Mouse (Mus musculus) neural tube, embryonic 12.5 days (tissue): ENCODE measurements around the gene Fgfr2. TPM values are rescaled to one million over a fixed set of nuclear protein-coding genes. Genes with fewer than 3 reads are reported as not detected.
A peak's percentile ranks its signal among the peaks of the same experiment; 100 is the strongest.

Experiments used
- ATAC-seq: fragments of 200-750 bp; cut with Nextera tagmentation; 2 replicates; pipeline ENCODE4 v1.8.0; 2017; ENCODE audit warnings: low read depth, mild to moderate bottlenecking, moderate TSS enrichment, moderate library complexity; ENCODE audit not compliant: low FRiP score
- H3K27ac ChIP-seq: fragments of 300-500 bp; sonication (generic); 2 replicates; pipeline ENCODE4 v1.5.1; 2016
- H3K27me3 ChIP-seq: fragments of 300-500 bp; sonication (generic); replicated peaks from 2 replicates; pipeline ENCODE4 v1.6.1; 2016; ENCODE audit warnings: mild to moderate bottlenecking
- H3K36me3 ChIP-seq: fragments of 300-500 bp; sonication (generic); 2 replicates; pipeline ENCODE4 v1.6.1; 2016; ENCODE audit warnings: mild to moderate bottlenecking
- H3K4me1 ChIP-seq: fragments of 300-500 bp; sonication (generic); 2 replicates; pipeline ENCODE4 v1.6.1; 2016
- H3K4me2 ChIP-seq: fragments of 300-500 bp; sonication (generic); replicated peaks from 2 replicates; pipeline ENCODE4 v1.6.1; 2016; ENCODE audit warnings: mild to moderate bottlenecking
- H3K4me3 ChIP-seq: fragments of 300-500 bp; sonication (generic); 2 replicates; pipeline ENCODE4 v1.5.1; 2016
- H3K9ac ChIP-seq: fragments of 300-500 bp; sonication (generic); 2 replicates; pipeline ENCODE4 v1.6.1; 2016; ENCODE audit warnings: mild to moderate bottlenecking
- H3K9me3 ChIP-seq: fragments of 300-500 bp; sonication (generic); 2 replicates; pipeline ENCODE4 v1.6.1; 2016; ENCODE audit warnings: mild to moderate bottlenecking
- WGBS: fragments of 180-500 bp; shearing (Covaris S2); methylation state at CpG from one replicate; pipeline ENCODE4 v1.1.7; 2016; 5-methylcytosine and 5-hydroxymethylcytosine counted together
- polyA plus RNA-seq: library from polyadenylated mRNA; unstranded; fragments of >200 nt; fragmentation: Nextera tagmentation; extraction: Ambion mirVana; gene quantifications from 2 replicates; pipeline ENCODE4 v1.2.1, GENCODE M21; 2016

Fgfr2 gene
- polyA plus RNA-seq, 1 experiment from 2014 or later: 65.0 TPM

DNA sequence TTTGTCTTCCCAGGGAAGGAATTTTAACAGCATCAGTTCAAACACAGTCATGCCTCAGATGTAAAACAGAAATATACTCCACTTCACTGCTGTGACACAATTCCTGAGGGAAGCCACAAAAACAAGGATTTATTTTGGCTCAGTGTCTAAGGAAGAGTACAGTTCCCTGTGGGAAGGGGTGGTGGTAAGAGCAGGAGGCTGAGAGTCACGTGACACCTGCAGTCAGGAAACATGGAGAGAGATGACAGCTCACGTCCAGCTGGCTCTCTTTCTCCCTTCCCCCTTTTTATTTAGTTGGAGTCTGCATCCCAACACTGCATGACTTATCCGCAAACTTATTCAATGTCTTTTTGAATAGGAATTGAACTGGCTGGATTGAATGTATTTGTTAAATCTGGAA lies 1475.6 kb downstream of the Fgfr2 start:
- Histone ChIP-seq H3K4me2 (no peak overlapping the region), H3K9me3 (no peaks in the 10 kb centered on the region), H3K36me3 (no peaks in the 10 kb centered on the region), H3K9ac (no peak overlapping the region), H3K27ac (no peak overlapping the region), H3K4me3 (no peak overlapping the region), H3K4me1 (peaks cover 21% of the 10 kb centered on the region), H3K27me3 (peaks cover 48% of the 10 kb centered on the region)
- ATAC-seq: no peak
- WGBS: 53% methylated on average over 3 of the region's 3 CpGs

DNA sequence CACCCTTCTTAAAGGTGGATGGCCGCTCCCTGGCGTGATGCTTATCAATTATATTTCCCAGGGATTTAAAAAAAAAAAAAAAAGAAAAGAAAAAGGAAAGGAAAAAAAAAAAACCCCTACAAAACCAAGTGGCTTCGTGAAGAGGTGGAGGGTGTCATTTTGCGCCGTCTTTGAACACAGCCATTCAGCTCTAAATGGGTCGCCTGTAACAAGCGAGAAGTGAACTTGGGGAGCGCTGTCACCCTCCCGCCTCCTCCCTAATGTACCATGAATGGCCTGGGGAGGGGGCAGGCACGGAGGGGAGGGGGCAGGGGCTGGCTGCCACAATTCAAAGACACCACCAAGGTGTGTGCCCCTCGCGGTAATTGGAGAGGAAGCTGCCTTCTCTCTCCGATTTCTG lies 1478.6 kb downstream of the Fgfr2 start:
- Histone ChIP-seq H3K9ac (no peak overlapping the region), H3K4me1 (peaks cover 19% of the 10 kb centered on the region), H3K36me3 (no peaks in the 10 kb centered on the region), H3K4me2 (peak overlapping the region; percentile 45), H3K27me3 (peaks cover 61% of the 10 kb centered on the region), H3K4me3 (no peak overlapping the region), H3K9me3 (no peaks in the 10 kb centered on the region), H3K27ac (no peak overlapping the region)
- no peak for ATAC-seq
- 1% methylated on average over 13 of the region's 13 CpGs for WGBS

DNA sequence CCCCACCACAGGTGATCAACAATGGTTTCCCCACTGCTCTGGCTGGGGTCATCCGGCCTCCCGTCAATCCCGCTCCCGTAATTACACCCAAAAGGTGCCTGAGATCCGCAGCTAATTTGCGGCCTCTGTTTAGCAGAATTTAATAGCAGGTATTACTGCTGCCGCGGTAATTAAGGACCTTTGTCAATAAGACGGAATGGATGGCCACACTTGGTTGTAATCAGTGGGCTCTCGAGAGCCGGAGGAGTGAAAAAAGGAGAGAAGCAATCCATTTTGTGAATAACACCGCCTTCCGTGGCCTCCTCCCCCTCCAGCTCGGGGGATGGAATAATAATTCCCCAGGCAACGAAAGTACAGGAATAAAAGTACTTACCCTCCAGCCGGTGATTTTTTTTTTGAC lies 1479.1 kb downstream of the Fgfr2 start:
- Histone ChIP-seq H3K4me3 (no peak overlapping the region), H3K27me3 (peaks cover 58% of the 10 kb centered on the region)
- WGBS: under 1% methylated on average over 16 of the region's 16 CpGs

DNA sequence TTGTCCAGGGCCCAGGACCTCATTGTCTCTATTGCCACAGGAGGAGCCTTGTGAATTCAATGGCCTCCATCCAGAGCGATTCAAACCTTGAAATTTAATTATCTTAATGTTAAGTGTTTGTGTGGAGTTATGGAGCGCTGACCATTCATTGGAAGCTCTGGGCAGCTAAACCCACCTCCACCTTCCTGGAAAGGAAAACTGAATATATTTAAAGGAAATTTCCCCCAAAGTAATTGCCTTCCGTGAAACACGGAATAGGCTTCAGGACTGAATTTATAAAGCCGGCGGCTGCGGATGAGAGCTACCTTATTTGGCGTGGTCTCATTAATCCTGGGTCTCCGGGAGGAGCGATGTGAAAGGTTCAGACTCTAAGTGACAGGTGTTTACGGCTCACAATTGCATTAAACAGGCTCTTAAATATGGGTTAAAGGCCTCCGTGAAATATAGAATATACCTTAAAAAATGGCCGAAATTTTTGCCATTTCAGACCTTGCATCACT lies 1479.8 kb downstream of the Fgfr2 start:
- Histone ChIP-seq H3K9ac (no peak overlapping the region), H3K27me3 (peaks cover 58% of the 10 kb centered on the region), H3K4me2 (0 out of 2 replicates have a peak overlapping the region, but pooled peaks have one; percentile 45)

More for the DNA sequence above, 1479.1 kb downstream of the Fgfr2 start:
- H3K4me2 ChIP-seq: peak overlapping the region; percentile 45
- H3K27ac ChIP-seq: no peak overlapping the region
- H3K9ac ChIP-seq: no peak overlapping the region
- H3K9me3 ChIP-seq: no peaks in the 10 kb centered on the region
- no peak for ATAC-seq
- no peaks in the 10 kb centered on the region for H3K36me3 ChIP-seq
- peaks cover 13% of the 10 kb centered on the region for H3K4me1 ChIP-seq

DNA sequence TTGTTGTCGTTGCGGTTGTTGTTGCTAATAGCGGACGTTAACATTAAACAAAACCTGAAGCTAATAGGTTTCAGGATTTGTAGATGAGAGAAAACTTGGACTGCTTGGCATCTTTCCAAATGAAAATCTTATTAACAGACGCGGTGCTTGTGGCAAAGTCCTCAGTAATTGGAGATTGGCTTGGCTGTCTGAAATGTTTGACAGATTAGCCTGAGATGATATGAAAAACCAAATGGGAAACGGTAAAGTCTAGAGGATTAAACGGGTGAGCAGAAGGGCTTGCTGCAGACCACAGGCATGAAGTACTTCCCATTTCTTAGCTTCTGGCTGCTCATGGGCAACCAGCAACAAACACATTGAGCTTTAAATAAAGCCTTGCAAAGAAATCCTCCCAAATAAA lies 1493.6 kb downstream of the Fgfr2 start:
- Histone ChIP-seq H3K27me3 (no peaks in the 10 kb centered on the region), H3K27ac (no peak overlapping the region), H3K9me3 (no peaks in the 10 kb centered on the region), H3K4me2 (no peak overlapping the region), H3K9ac (no peak overlapping the region), H3K36me3 (no peaks in the 10 kb centered on the region), H3K4me3 (no peak overlapping the region), H3K4me1 (no peaks in the 10 kb centered on the region)
- no peak for ATAC-seq
- WGBS: 86% methylated on average over 8 of the region's 8 CpGs

More for the DNA sequence above, 1479.8 kb downstream of the Fgfr2 start:
- no peak for ATAC-seq
- Histone ChIP-seq H3K4me1 (peaks cover 11% of the 10 kb centered on the region), H3K9me3 (no peaks in the 10 kb centered on the region), H3K36me3 (no peaks in the 10 kb centered on the region), H3K27ac (no peak overlapping the region), H3K4me3 (no peak overlapping the region)
- WGBS: 14% methylated on average over 13 of the region's 13 CpGs

DNA sequence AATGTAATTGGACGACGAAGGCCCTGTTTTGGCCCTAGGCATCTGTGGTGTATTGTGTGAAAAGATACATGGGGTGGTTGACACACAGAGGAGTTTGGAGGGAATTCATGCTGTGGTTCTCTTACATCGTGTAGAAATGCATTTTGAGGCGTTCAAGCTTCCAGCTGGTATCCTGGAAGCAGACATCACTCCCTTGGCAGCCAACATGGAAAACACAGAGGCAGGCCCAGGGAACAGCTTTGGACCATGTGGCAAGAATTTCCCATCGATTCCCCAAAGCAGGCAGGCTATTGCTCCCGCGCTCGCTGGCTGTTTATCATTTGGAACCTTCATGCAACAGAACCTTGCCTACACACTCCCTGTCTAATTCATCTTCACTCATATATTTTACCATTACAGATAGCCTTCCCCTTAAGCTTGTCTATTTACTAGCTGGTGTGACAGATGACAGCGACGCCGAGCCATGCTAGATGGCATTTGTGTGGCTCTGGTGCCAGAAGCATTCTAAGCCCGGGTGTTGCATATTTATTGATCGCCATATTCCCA lies 1494.2 kb downstream of the Fgfr2 start:
- Histone ChIP-seq H3K27ac (no peak overlapping the region), H3K36me3 (no peaks in the 10 kb centered on the region), H3K4me1 (no peaks in the 10 kb centered on the region), H3K4me2 (no peak overlapping the region), H3K4me3 (no peak overlapping the region), H3K9ac (no peak overlapping the region), H3K27me3 (no peaks in the 10 kb centered on the region), H3K9me3 (no peaks in the 10 kb centered on the region)
- ATAC-seq: no peak
- 89% methylated on average over 13 of the region's 13 CpGs for WGBS

DNA sequence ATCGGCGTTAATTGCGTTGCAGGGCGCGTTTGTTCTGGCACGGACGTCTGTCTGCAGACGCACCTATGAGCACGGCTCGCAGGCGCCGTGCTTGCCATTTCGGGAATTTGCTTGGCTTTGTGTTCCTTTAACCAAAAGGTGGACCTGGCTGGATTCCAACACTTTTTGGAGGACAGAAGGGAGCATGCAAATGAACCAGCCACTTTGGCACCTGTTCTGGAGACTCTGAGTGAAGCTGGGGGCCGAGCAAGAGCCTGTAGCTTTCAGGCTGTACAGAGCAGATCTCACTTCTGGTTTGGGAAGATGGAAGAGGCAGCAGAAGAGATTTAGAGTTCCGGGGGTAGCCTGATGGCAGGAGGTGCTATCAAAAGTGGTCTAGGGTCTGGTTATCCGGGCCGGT lies 1494.8 kb downstream of the Fgfr2 start:
- ATAC-seq: no peak
- H3K4me3 ChIP-seq: no peak overlapping the region
- WGBS: 91% methylated on average over 17 of the region's 17 CpGs
- no peak overlapping the region for H3K4me2 ChIP-seq
- H3K9ac ChIP-seq: no peak overlapping the region
- no peaks in the 10 kb centered on the region for H3K4me1 ChIP-seq
- H3K36me3 ChIP-seq: no peaks in the 10 kb centered on the region
- no peaks in the 10 kb centered on the region for H3K27me3 ChIP-seq
- no peaks in the 10 kb centered on the region for H3K9me3 ChIP-seq
- no peak overlapping the region for H3K27ac ChIP-seq

DNA sequence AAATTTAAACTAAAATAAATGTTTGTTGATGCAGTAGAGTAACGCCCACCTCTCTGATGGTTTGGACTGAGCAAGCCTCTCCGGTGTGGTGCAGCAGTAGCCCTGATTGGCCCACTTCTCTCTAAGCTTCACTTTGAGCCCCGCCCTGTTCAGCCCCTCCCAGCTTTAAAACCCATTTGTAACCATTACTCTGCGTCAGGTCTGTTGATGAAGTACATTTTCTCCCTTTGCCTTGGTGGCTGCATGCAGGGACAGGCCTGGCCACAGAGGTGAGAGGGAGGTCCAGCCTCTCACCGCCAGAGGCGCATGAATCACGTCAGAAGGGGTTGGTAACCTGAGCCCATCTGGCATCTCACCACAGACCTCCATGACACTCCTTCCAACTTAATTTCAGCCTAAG lies 1513.5 kb downstream of the Fgfr2 start:
- Histone ChIP-seq H3K4me2 (no peak overlapping the region), H3K4me3 (no peak overlapping the region), H3K36me3 (no peaks in the 10 kb centered on the region), H3K4me1 (no peaks in the 10 kb centered on the region), H3K27ac (no peak overlapping the region), H3K9ac (no peak overlapping the region), H3K9me3 (no peaks in the 10 kb centered on the region), H3K27me3 (no peaks in the 10 kb centered on the region)
- no peak for ATAC-seq
- 31% methylated on average over 7 of the region's 7 CpGs for WGBS

DNA sequence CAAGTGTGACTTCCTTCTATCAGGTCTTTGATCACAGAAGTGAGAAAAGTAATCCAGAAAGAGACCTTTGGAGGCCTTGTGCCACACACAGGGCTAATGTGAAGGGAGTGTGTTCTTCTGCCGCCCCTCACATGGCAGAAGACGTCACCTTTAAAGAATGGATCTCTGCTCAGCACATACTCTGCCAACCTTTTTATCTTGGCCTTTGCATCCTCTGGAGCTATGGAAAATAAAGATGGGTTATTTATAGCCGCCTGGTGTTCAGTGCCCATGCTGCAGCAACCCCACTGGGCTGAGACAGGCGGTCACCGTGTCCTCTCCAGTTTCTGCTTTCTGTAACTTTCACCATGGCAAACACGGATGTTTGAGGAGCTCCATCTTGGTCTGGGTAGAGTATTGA lies 1515.1 kb downstream of the Fgfr2 start:
- WGBS: 92% methylated on average over 6 of the region's 6 CpGs
- Histone ChIP-seq H3K9ac (no peak overlapping the region), H3K4me2 (no peak overlapping the region), H3K27me3 (no peaks in the 10 kb centered on the region), H3K4me1 (peaks cover 5% of the 10 kb centered on the region; the same call in 1 of the 2 replicates), H3K9me3 (no peaks in the 10 kb centered on the region), H3K4me3 (no peak overlapping the region), H3K36me3 (no peaks in the 10 kb centered on the region), H3K27ac (no peak overlapping the region)
- ATAC-seq: no peak

DNA sequence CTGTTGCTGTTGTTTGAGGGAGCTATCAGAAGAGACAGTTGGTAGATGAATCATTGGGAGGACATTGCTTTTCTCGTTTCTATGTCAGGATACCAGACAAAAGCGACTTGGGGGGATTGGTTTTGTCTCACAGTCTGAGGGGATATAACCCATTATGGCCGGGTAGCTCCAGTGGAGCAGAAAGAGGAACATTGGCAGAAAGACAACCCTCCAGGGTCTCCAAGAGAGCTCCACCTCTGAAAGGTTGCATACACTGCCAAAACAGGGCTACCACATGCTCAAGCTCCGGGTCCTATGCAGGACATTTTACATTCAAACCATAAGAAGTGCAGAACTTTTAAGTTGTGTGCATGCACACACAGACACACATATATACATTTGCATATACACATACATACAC lies 1517.7 kb downstream of the Fgfr2 start:
- Histone ChIP-seq H3K27me3 (peaks cover 6% of the 10 kb centered on the region; the same call in 1 of the 2 replicates), H3K4me2 (no peak overlapping the region), H3K9ac (no peak overlapping the region), H3K9me3 (no peaks in the 10 kb centered on the region), H3K27ac (no peak overlapping the region), H3K4me3 (no peak overlapping the region), H3K4me1 (peaks cover 11% of the 10 kb centered on the region; the same call in 1 of the 2 replicates), H3K36me3 (no peaks in the 10 kb centered on the region)
- ATAC-seq: no peak
- WGBS: 69% methylated on average over 4 of the region's 4 CpGs

DNA sequence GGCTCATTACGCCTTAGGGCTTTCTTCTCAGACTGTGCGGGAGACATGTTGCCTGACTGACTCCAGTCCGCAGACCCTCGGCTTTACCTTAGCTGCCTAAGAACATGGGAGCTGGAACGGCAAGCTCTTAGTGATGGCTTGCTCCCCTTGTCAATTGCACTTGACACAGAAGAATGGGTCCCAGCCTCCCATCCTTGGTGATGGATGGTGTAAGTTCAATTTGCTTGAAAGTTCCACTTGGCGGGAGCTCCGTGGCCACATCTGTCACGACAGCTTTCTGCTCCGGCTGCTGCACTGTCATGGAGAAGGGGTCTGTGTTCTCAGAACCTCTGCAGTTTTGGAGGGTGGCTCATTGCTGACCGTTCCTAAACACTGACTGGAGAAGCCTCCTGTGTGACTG lies 1518.2 kb downstream of the Fgfr2 start:
- H3K4me1 ChIP-seq: peaks cover 11% of the 10 kb centered on the region; the same call in 1 of the 2 replicates
- H3K9me3 ChIP-seq: no peaks in the 10 kb centered on the region
- no peak overlapping the region for H3K4me3 ChIP-seq
- H3K9ac ChIP-seq: no peak overlapping the region
- no peak overlapping the region for H3K27ac ChIP-seq
- no peak overlapping the region for H3K4me2 ChIP-seq
- no peak for ATAC-seq
- 94% methylated on average over 10 of the region's 10 CpGs for WGBS
- H3K27me3 ChIP-seq: peaks cover 11% of the 10 kb centered on the region; the same call in 1 of the 2 replicates
- no peaks in the 10 kb centered on the region for H3K36me3 ChIP-seq

DNA sequence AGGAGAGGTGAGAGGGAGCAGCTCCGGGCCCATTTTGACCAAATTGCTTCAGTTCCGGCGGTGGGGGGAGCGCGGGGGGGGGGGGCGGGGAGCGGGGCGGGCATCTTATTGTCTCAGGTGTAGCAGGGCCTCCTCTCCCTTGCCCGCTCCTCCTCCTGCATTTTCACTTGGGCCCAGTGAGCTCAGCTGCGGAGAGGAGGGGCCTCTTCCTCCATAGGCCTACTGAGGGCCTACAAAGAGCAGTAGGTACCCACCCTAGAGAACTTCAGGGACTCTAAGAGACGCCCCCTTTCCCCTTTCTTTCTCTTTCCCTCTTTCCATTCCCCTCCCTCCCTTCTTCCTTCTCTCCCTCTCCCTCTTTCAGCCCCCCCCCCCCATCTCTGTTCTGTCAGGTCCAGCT lies 1520.0 kb downstream of the Fgfr2 start:
- H3K27ac ChIP-seq: no peak overlapping the region
- WGBS: 5% methylated on average over 10 of the region's 11 CpGs
- no peak overlapping the region for H3K9ac ChIP-seq
- H3K27me3 ChIP-seq: peaks cover 19% of the 10 kb centered on the region
- peak overlapping the region; percentile 20; the same call in 1 of the 2 replicates for H3K4me2 ChIP-seq
- no peak overlapping the region for H3K4me3 ChIP-seq
- H3K9me3 ChIP-seq: no peaks in the 10 kb centered on the region
- ATAC-seq: no peak
- no peaks in the 10 kb centered on the region for H3K36me3 ChIP-seq
- H3K4me1 ChIP-seq: peaks cover 19% of the 10 kb centered on the region

DNA sequence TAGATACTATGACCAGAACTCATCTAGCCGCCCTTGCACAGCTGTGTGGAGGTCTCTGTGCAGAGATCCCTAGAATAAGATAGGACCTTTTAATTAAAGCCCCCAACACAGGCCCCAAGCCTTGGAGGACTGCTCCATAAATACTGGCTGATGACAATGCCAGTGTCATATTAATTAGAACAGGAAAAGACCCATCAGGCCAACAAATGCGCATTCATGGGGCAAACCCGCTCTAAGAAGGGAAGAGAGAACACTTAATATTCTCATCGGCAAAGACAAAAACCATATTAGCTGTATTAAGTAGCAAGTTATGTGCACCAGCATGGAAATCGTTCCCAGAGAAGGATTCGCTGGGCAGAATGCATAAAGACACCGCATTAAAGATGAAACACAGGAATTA lies 1521.0 kb downstream of the Fgfr2 start:
- ATAC-seq: no peak
- Histone ChIP-seq H3K4me3 (no peak overlapping the region), H3K27me3 (peaks cover 25% of the 10 kb centered on the region), H3K9ac (no peak overlapping the region), H3K36me3 (no peaks in the 10 kb centered on the region), H3K9me3 (no peaks in the 10 kb centered on the region), H3K27ac (no peak overlapping the region), H3K4me1 (peaks cover 21% of the 10 kb centered on the region), H3K4me2 (no peak overlapping the region)
- WGBS: 61% methylated on average over 7 of the region's 7 CpGs
